Mouse (Mus musculus) MEL-GATA-1-ER (cell line): ENCODE measurements around the gene Csrp1.

Source experiments
- DNase-seq: peaks from one replicate; pipeline ENCODE4 v3.0.0-alpha.2; 2012; ENCODE audit warnings: low read depth; ENCODE audit errors: extremely low read depth

Csrp1 gene

DNA sequence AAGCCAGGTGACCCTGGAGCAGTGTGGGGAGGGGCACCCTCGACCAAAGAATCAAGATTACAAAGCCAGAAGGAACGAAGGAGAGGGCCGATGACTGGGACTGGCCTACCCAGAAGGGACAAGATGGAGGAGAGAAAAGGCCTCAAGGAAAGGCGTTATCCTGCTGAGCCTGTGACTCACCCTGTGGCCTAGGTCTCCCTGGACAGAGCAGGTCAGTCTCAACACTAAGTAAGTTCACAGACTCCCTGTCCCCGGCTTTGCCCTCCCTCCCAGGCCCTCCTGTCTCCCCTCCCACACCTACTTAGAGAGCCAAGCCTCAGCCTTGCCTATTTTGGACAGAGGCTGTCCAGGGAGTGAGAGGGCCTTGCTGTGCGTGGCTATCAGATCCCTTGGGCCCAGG is at the start of gene Csrp1:
TSS of gene Csrp1 (plus strand) at position 79 of the 400 bp plus-strand sequence.
- DNase-seq, result no peak

DNA sequence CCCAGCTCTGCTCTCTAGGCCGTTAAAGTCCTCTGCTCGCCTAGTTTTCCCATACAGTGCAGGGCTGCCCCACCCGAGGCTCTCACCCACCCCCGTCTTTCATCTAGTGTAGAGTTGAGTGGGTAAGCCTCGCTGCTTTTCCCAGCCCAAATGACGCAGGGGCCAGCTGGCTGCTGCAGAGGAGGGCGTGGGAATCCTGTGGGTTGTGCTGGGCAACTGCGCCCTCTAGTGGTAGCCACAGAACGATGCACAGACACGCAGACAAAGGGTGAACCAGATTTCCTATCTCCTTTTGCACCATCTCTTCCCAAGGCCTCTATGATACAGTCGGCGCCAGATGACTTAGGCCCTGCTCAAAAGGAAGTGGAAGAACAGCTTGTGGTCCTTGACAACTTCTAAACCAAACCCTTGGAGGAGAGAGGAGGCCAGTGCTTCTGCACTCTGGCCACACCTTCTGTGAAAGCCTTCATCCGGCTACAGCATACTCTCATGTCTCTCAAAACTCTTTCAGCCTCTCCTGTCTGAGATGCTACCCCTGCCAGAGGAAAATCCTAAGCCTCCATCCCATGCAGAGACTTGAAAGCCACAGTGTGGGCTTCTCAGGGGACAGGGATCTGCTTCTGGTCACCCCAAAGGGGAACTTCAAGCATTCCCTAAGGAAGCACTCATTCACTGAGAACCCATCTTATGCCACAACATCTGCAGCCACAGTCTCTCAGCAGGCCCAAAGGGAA is 49.3 kb upstream of the Csrp1 start:
- peak; percentile 50 for DNase-seq

DNA sequence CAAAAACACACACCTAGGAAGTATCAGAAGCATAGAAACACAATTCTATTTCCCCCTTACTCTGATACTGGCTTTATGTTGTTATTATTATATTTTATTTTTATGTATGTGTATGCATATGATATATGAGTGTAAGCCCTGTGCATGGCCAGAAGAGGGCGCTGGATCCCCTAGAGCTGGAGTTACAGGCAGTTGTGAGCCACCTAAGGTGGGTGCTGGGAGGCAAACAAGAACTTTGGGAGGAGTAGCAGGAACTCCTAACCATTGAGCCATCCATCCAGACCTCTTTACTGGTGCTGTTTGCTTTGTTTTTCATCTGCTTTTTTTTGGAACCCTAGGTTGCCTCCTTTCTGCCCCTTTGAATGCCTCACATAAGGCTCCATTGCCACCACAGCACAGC is 48.5 kb upstream of the Csrp1 start:
- no peak for DNase-seq

DNA sequence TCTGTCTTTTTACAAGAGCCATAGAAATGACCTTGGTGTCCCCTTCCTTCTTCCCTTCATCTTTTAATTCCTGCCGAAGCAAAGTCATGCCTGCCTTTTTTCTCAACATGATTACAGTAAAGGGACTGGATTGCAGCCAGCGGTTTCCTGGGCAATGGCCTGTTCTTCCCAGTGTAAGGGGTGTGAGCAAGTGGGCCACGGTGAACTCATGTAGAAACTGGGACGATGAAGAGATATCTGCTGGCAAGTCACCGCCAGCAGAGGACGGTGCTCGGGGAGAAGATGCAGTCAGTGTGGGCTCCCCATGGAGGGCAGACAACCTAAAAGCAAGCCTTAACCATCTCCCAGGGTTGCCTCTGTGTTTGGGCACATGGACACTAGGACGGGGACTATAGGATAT is 47.9 kb upstream of the Csrp1 start:
- DNase-seq, result no peak

DNA sequence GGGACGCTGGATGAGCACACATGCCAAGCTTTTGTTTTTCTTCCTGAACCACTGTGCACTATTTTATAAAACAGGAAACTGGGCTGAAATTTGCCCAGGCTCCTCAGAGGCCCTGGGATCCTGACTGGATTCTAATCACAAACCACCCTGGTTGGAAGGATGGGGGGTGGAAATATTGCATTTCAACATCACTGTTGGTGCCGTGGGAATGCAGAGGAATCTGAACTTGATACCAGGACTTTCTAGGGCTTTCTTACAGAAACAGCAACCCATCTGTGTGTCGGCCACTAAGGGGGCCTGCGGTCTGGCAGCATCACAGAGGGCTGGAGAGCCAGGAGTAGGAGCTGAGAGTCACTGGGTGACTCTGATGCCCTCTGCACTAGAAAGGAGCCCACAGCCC is 47.5 kb upstream of the Csrp1 start:
- no peak for DNase-seq

DNA sequence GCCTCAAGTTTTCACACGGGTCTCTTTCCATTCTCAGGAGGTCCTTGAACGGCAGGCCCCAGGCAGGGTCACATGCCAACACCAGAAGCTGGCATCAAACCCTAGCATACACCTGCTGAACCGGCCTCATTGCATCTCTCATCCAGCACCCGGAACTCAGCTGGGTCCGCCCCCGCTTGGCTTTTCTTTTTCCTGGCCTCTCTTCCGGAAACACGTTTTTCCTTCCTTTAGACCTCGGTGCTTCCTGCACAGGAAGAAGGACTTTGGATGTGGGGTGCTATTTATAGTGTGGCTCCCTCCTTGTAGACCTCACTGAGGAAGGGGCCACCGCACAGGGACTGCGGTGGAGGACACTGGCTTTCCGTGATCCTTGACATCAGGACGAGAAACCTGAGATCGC is 46.4 kb upstream of the Csrp1 start:
- no peak for DNase-seq

DNA sequence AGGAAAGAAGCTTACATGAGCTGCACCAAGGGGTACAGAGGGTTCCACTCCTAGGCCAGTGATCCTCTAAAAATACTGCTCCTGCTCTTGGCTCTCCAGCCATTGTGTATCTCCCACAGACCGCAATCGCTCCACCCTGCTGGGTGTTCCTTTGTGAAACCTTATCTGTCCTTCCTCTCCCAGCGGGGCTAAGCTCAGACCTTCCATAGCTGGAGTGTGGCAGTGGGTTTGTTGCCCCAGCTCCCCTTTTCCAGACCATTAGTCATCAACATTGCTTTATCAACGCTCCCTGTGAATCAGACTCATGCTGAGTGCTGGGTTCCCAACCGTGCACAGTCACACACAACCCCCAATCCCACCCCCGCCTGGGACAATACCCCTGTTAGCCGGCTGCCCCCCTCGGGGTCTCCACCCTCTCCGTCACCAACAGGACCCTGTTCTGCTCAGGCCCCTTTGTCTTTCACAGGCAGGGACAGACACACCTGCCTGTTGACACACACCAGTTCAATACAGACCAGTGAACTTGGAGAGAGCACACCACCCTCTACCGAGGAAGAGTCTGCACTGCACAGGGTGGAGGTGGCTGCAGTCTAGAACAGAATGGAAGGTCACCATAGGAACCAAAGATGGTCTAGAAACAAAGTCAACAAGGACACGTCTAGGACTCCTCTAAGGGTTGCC is 44.3 kb upstream of the Csrp1 start:
- peak; percentile 49 for DNase-seq

DNA sequence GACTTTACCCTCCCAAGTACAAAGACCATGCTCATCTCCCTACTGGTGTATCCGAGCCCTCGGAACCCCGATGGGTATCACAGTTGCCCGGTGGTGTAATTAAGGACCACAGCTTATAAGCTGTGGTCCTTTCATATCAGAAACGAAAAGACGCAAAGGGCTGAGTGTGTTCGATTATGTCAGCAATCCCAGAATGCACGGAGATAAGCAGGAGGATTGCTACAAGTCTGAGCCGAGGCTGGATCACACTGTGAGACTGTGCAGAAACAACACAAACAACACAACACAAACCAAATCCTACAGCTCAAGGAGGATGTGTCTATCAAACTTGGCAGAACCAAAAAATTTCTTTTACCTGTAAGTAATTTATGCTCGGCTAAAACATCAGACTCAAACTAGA is 43.6 kb upstream of the Csrp1 start:
- DNase-seq, result no peak

DNA sequence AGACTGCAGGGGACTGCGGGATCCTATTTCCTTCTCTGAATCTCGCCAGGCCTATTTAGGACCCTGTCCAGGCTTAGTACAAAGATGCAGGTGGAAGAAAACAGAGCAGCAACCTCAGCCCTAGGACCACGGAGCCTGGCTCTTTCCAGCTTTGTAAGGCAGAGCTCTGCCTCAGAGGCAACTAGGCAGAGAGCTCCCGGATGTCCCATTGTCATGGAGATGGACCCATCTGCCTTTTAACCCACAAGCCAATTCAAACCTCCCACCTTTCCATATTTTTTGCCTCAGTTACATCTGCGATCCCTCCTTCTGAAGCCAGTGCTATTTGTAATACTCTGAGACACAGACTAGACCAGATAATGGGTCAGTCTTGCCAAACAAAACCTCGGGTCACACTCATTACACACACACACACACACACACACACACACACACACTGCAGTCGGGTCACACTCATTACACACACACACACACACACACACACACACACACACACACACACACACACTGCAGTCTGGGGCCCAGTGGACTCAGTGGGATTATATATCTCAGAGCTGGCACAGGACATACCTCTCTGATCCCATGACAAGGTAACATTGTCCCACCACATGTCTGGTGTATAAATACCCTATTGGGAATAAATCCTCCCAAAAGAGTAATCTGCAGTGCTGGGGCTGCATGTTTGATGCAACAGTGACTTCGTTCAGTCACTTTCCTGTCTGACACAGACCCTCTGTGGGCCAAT is 42.8 kb upstream of the Csrp1 start:
- DNase-seq, result no peak

DNA sequence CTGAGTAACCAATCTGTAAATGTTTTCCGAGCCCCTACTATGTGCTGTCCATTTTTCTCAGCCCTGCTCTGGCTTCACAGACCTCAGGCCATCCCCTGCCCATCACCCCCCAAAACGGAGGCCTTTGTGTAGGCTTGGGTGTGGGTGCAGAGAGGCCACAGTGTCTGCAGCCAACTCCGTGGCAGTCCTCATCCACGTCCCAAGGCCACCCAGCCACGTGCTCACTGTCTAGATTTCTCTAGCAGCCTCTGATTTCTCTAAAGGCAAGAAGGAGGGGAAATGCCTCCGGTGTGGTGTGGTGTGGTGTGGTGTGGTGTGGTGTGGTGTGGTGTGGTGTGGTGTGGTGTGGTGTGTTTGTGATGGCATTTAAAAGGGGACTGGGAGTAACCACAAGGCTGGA is 41.7 kb upstream of the Csrp1 start:
- DNase-seq, result no peak

DNA sequence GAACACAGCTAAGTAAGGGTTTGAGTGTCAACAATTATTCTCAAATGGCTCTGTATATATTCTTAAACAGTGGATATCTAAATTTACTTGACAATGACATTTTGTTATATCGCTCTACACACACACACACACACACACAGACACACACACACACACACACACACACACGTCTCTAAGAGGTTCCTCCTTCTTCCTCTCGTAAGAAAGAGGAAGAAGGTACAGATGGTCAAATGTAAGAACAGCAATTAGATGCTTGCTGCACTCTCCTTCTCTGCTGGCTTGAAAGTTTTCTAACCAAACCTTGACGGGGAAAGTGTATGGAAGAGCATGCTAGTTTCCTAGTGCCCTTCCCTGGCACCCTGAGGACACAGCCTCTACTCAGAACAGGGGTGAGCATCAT is 39.1 kb upstream of the Csrp1 start:
- DNase-seq, result peak; percentile 64

DNA sequence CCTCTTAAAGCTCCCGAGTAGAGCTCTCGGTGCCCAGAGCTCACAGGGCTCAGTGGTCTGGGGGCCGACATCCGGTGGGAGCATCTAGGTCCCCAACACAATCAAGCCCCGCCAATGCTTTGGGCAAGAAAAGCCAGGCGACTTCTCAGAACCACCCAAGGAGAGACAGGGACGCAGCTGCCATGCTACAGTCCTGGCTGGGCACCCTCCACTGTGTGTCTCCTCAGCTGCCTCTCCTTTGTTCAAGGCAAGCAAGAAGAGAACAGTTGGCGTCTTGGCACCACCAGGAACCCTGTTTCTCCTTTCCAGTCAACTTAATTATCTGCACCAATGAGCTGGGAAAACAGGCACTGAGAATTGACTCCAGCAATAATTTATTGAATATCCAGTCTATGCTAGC is 38.7 kb upstream of the Csrp1 start:
- DNase-seq, result no peak

DNA sequence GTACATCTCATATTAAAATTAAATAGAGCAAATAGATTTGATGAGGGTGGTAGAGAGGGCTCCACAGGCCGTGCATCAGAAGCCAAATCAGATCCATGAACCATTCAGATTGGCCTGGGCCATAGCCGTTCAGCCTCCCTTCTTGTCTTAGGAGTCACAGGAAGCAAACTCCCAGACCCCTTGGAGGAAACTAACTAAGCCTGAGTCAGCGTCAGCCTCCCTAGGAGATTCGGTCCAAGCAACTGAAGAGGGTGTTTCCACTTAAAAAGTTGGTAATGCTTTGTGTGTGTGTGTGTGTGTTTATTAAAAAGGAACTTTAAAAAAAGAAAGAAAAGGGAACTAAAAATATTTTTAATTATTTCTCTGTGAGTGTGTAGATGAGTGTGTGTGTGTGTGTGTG is 35.0 kb upstream of the Csrp1 start:
- no peak for DNase-seq

DNA sequence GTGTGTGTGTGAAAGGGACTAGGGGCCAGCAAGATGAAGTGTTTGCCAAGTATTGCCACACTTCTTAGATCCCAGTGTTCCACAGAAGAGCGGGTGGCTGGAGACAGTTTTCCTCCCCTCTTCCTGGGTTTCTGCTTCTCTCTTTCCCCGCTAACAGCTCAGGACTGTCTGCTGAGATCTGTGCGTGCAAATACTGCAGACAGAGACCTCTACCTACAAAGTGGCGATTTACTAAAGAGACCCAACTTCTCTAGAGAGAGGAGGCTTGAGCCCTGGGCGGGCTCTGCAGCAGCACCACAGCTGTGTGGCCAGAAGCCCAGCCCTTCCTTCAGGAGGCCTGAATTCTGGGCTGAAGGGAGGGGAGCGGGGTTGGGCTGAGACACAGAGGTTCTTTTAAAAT is 34.5 kb upstream of the Csrp1 start:
- DNase-seq, result no peak

DNA sequence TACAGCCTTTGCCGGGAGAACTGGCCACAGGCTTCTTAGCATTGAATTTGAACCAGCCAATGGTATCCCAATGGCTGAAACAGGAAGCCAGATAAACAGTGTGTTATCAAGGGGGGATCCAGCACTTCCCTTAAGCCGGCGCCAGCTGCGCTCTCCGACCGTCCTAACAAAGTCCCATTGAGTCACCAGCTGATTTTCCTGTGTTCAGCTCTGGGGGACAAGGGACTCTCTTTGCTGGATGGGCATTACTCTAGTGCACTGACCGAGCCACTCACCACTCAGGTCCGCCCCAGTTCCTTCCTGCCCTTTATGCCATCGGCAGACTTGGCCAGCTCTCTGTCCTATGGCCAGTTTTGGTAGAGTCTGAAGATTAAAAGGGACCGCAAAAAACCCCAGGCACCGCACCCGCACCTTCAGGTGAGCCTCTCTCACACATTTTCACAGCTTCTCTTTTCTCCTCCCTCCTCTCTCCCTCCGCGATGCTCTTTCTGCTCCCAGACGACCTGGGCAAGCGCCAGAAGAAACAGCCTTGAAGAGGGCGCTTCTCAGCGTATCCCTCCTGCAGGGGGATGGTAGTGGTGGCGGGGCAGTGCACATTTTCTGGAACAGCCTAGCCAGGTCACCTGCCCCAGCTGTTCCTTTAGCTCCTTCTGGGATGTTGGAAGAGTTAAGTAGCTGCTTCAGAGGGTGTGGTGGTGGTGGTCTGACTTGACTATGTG is 32.9 kb upstream of the Csrp1 start:
- peak; percentile 78 for DNase-seq

DNA sequence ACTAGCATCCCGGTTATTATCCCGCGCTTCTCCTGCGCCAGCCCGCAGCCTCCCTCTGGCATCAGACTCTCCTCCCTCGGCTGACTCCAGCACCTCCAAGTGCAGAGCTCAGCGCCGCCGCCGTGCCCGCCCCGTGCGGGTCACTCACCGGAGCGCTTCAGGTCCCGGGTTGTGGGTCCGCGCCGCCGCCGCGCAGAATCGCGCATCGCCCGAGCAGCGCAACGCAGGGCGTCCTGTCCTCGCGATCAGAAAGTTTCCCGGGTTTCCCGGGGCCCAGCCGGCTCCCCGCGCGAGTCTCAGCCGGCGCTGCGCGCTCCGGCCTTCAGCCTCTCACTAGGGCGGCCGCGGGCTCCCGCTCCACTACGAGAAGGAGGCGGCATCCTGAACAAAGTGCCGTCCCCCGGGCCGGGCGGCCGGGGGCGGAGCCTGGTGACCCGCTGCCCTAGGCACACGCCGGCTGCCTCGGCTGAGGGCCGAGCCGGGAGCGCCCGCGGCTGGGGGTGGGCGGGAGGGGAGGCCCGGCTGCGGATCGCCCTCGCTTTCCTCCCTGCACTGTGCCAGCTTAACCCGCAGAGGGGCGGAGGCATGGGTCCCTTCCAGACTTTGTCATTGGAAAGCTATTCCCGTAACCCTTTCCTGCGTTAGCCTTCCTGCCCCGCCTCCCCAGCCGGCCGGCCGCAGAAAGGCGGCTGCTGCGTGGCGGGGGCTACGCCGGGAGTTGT is 31.9 kb upstream of the Csrp1 start:
- DNase-seq, result no peak

DNA sequence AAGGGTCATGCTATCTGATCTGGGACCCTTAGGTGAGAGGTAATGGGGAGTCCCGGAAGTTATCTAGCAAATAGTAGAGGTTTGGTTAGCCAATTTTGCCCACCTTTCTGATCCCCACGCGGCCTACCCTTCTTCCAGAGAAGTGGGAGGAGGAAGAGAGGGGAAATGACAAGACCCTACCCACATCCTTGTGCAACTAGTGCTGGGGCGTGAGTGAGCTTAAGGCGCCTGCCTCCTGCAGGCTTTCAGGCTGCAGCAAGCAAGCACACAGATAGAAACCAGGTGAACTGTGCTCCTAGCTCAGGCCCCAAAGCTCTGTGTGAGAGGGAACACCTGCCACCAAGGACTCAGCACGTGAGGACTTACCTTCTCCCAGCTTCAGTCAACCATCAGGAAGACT is 31.2 kb upstream of the Csrp1 start:
- DNase-seq, result no peak

DNA sequence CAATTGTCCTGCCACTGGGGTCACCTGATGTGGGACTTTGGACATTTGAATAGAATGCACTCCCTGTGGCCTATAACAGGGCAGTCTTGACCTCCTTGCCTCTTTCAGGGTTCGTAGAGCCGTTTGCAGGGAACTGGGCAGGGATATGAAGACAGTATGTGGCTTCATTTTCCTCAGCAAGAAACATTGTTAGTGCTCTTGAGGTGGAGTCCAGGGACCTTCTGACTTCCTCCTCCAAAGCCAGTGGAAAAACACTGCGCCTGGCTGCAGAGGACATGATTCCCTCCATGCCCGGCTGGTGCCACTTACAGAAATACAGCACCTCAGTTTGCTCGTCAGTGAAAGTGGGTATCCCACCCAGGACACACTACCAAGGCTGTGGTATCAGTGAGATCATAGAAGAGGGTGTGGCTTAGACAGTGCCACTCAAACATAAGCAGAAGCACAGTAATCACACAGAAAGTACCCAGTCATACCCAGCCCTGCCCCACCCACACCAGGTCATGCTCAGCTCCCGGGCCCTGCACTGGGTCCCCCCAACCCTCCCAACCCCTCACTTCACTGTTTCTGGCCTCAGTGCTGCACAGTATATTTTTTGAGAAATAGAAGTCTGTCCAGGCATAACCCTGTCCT is 29.0 kb upstream of the Csrp1 start:
- peak; percentile 46 for DNase-seq

DNA sequence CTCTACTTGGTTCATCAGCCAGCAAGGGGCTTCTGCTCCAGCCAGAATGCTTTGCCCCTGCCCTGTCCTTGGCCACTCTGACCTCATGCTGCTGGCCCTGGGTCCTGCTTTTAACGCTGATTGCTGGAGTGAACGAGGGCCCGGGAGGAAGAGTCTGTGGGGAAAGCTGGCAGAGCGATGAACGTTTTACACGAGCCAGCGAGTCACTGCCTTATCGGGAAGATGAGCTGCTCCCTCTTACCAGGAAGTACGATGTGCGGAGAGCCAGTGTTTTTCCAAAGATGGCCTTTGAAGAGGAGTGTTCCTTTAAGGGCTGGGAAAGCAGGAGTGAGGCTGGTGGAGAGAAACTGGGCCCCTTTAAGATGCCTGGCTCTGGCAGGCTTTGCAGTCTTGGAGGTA is 28.4 kb upstream of the Csrp1 start:
- peak; percentile 51 for DNase-seq

DNA sequence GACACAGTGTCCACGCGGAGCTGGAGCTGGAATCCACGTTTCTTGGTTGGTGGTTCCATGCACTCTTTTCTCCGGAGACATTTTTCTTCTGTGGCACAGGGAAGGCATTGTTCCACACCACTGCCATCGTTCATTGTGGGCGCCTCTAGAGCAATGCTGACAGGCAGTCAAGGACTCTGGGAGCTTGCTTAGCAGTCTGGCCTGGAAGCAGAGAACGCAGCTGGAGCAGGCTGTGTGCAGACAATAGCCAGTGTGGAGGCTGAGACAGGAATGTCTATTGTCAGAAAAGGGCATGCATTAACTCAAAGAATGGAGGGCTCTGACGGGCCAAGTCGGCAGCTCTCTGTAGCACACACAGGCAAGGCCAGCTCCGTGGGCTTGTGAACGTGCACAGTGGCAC is 25.7 kb upstream of the Csrp1 start:
- no peak for DNase-seq

DNA sequence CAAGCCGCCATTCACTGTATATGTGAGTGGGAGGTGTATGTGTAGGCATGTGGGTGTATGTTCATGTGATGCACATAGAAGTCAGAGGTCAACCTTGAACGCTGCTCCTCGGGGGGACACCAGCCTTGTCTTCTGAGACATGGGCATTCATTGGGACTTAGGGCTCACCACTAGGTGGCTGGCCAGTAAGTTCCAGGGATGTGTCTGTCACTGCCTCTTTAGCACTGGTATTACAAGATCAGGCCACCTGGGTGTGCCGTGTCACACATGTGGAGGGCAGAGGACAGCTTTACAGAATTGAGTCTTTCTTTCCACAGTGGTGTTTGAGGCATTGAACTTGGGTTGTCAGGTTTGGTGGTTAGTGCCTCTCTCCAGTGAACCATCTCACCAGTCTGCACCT is 22.4 kb upstream of the Csrp1 start:
- DNase-seq, result no peak
